Mouse (Mus musculus) forebrain, embryonic 13.5 days (tissue): ENCODE measurements around the gene Zyx. TPM values are rescaled to one million over a fixed set of nuclear protein-coding genes. Genes with fewer than 3 reads are reported as not detected.

Experiments used
- ATAC-seq: fragments of 200-750 bp; cut with Nextera tagmentation; 2 replicates; pipeline ENCODE4 v1.8.0; 2017
- H3K27ac ChIP-seq: fragments of 300-500 bp; sonication (generic); 2 replicates; pipeline ENCODE4 v1.5.1; 2015; ENCODE audit warnings: inconsistent platforms, mild to moderate bottlenecking, moderate library complexity
- H3K27me3 ChIP-seq: fragments of 300-500 bp; sonication (generic); 2 replicates; pipeline ENCODE4 v1.6.1; 2015; ENCODE audit warnings: mild to moderate bottlenecking, inconsistent platforms
- H3K36me3 ChIP-seq: fragments of 300-500 bp; sonication (generic); 2 replicates; pipeline ENCODE4 v1.6.1; 2015; ENCODE audit warnings: mild to moderate bottlenecking, inconsistent platforms; ENCODE audit not compliant: poor library complexity, severe bottlenecking
- H3K4me1 ChIP-seq: fragments of 300-500 bp; sonication (generic); 2 replicates; pipeline ENCODE4 v1.6.1; 2015; ENCODE audit warnings: inconsistent platforms
- H3K4me2 ChIP-seq: fragments of 300-500 bp; sonication (generic); 2 replicates; pipeline ENCODE4 v1.6.1; 2015; ENCODE audit warnings: inconsistent platforms, mild to moderate bottlenecking, moderate library complexity
- H3K4me3 ChIP-seq: fragments of 300-500 bp; sonication (generic); 2 replicates; pipeline ENCODE4 v1.5.1; 2015; ENCODE audit warnings: mild to moderate bottlenecking, inconsistent platforms
- H3K9ac ChIP-seq: fragments of 300-500 bp; sonication (generic); 2 replicates; pipeline ENCODE4 v1.6.1; 2015; ENCODE audit warnings: mild to moderate bottlenecking, inconsistent platforms
- H3K9me3 ChIP-seq: fragments of 300-500 bp; sonication (generic); replicated peaks from 2 replicates; pipeline ENCODE4 v1.6.1; 2016; ENCODE audit warnings: inconsistent platforms
- WGBS: fragments of 180-500 bp; shearing (Covaris S2); methylation state at CpG from one replicate; pipeline ENCODE4 v1.1.7; 2015; 5-methylcytosine and 5-hydroxymethylcytosine counted together
- polyA plus RNA-seq: library from polyadenylated mRNA; unstranded; fragments of >200 nt; fragmentation: Nextera tagmentation; extraction: Ambion mirVana; gene quantifications from 2 replicates; pipeline ENCODE4 v1.2.1, GENCODE M21; 2015

Zyx gene
- polyA plus RNA-seq, 1 experiment from 2014 or later = 39.8 TPM

- ATAC-seq = no peak
- WGBS = 94% methylated on average over 3 of the region's 3 CpGs
Observed at GRCm38 (mm10) chr6:42330946-42331345, 18.5 kb upstream of the Zyx start.

GRCm38 (mm10) chr6:42339189-42339588 is 10.2 kb upstream of the Zyx start:
- Histone ChIP-seq H3K9ac (no peak overlapping the region), H3K27ac (no peak overlapping the region), H3K4me2 (no peak overlapping the region), H3K27me3 (no peaks in the 10 kb centered on the region), H3K9me3 (no peaks in the 10 kb centered on the region), H3K4me3 (no peak overlapping the region), H3K4me1 (no peaks in the 10 kb centered on the region), H3K36me3 (no peaks in the 10 kb centered on the region)
- no peak for ATAC-seq
- WGBS = 85% methylated on average over 2 of the region's 2 CpGs

More at GRCm38 (mm10) chr6:42330946-42331345, 18.5 kb upstream of the Zyx start:
- Histone ChIP-seq H3K9ac (no peak overlapping the region), H3K4me1 (no peaks in the 10 kb centered on the region), H3K4me2 (no peak overlapping the region), H3K27ac (no peak overlapping the region), H3K27me3 (no peaks in the 10 kb centered on the region), H3K9me3 (no peaks in the 10 kb centered on the region), H3K36me3 (no peaks in the 10 kb centered on the region), H3K4me3 (no peak overlapping the region)

GRCm38 (mm10) chr6:42339981-42340380 is 9.4 kb upstream of the Zyx start:
- ATAC-seq = no peak
- WGBS = 82% methylated on average over 5 of the region's 5 CpGs
- Histone ChIP-seq H3K9me3 (no peaks in the 10 kb centered on the region), H3K4me3 (no peak overlapping the region), H3K27me3 (no peaks in the 10 kb centered on the region), H3K36me3 (no peaks in the 10 kb centered on the region), H3K4me1 (no peaks in the 10 kb centered on the region), H3K4me2 (no peak overlapping the region), H3K27ac (no peak overlapping the region), H3K9ac (no peak overlapping the region)

GRCm38 (mm10) chr6:42342171-42342570 is 7.3 kb upstream of the Zyx start:
- ATAC-seq = no peak
- H3K9ac ChIP-seq = no peak overlapping the region
- no peaks in the 10 kb centered on the region for H3K9me3 ChIP-seq
- no peaks in the 10 kb centered on the region for H3K27me3 ChIP-seq
- no peak overlapping the region for H3K4me2 ChIP-seq
- no peak overlapping the region for H3K27ac ChIP-seq
- no peaks in the 10 kb centered on the region for H3K4me1 ChIP-seq
- WGBS = 71% methylated on average over 1 of the region's 1 CpGs
- no peak overlapping the region for H3K4me3 ChIP-seq
- H3K36me3 ChIP-seq = no peaks in the 10 kb centered on the region

- Histone ChIP-seq H3K27ac (no peak overlapping the region), H3K9me3 (no peaks in the 10 kb centered on the region), H3K9ac (no peak overlapping the region), H3K4me1 (no peaks in the 10 kb centered on the region), H3K4me3 (no peak overlapping the region), H3K36me3 (no peaks in the 10 kb centered on the region), H3K4me2 (no peak overlapping the region), H3K27me3 (no peaks in the 10 kb centered on the region)
- ATAC-seq = no peak
- WGBS = 82% methylated on average over 9 of the region's 9 CpGs
Observed at GRCm38 (mm10) chr6:42343361-42344120, 5.9 kb upstream of the Zyx start.

GRCm38 (mm10) chr6:42344255-42344654 is 5.2 kb upstream of the Zyx start:
- no peak overlapping the region for H3K27ac ChIP-seq
- no peaks in the 10 kb centered on the region for H3K36me3 ChIP-seq
- no peak overlapping the region for H3K9ac ChIP-seq
- no peak overlapping the region for H3K4me3 ChIP-seq
- no peak for ATAC-seq
- H3K9me3 ChIP-seq = no peaks in the 10 kb centered on the region
- H3K4me1 ChIP-seq = peaks cover 4% of the 10 kb centered on the region; the same call in 1 of the 2 replicates
- WGBS = 86% methylated on average over 1 of the region's 1 CpGs
- no peaks in the 10 kb centered on the region for H3K27me3 ChIP-seq
- H3K4me2 ChIP-seq = no peak overlapping the region

GRCm38 (mm10) chr6:42348281-42349005 is 987 bp upstream of the Zyx start:
- Histone ChIP-seq H3K4me3 (peak overlapping the region; percentile 77; the same call in 1 of the 2 replicates), H3K9me3 (no peaks in the 10 kb centered on the region), H3K4me2 (peak overlapping the region; percentile 90), H3K4me1 (peaks cover 29% of the 10 kb centered on the region), H3K36me3 (peaks cover 20% of the 10 kb centered on the region; the same call in 1 of the 2 replicates), H3K9ac (no peak overlapping the region), H3K27ac (no peak overlapping the region), H3K27me3 (no peaks in the 10 kb centered on the region)
- ATAC-seq = no peak
- WGBS = 28% methylated on average over 12 of the region's 12 CpGs

- Histone ChIP-seq H3K36me3 (peaks cover 22% of the 10 kb centered on the region; the same call in 1 of the 2 replicates), H3K4me3 (peak overlapping the region; percentile 77), H3K27me3 (no peaks in the 10 kb centered on the region), H3K9ac (peak overlapping the region; percentile 78), H3K4me2 (peak overlapping the region; percentile 90), H3K27ac (peak overlapping the region; percentile 84), H3K9me3 (no peaks in the 10 kb centered on the region), H3K4me1 (peaks cover 35% of the 10 kb centered on the region)
- ATAC-seq = peak; percentile 57
- 0% methylated on average over 11 of the region's 11 CpGs for WGBS
Observed at GRCm38 (mm10) chr6:42349006-42349425, 414 bp upstream of the Zyx start.

GRCm38 (mm10) chr6:42350021-42350967 is 864 bp downstream of the Zyx start:
- Histone ChIP-seq H3K4me1 (peaks cover 46% of the 10 kb centered on the region), H3K27ac (peak overlapping the region; percentile 84), H3K9ac (peak overlapping the region; percentile 78), H3K36me3 (peaks cover 26% of the 10 kb centered on the region; the same call in 1 of the 2 replicates), H3K9me3 (no peaks in the 10 kb centered on the region), H3K4me2 (peak overlapping the region; percentile 90), H3K27me3 (no peaks in the 10 kb centered on the region), H3K4me3 (peak overlapping the region; percentile 77)
- peak; percentile 39 for ATAC-seq
- under 1% methylated on average over 57 of the region's 72 CpGs for WGBS

GRCm38 (mm10) chr6:42350968-42351775 is 1.7 kb downstream of the Zyx start:
- WGBS = 42% methylated on average over 13 of the region's 13 CpGs
- H3K4me2 ChIP-seq = peak overlapping the region; percentile 90
- no peaks in the 10 kb centered on the region for H3K9me3 ChIP-seq
- no peaks in the 10 kb centered on the region for H3K27me3 ChIP-seq
- no peak overlapping the region for H3K27ac ChIP-seq
- H3K9ac ChIP-seq = peak overlapping the region; percentile 78
- no peak for ATAC-seq
- peak overlapping the region; percentile 77 for H3K4me3 ChIP-seq
- peaks cover 31% of the 10 kb centered on the region for H3K36me3 ChIP-seq
- H3K4me1 ChIP-seq = peaks cover 46% of the 10 kb centered on the region
